Mouse (Mus musculus): ENCODE measurements around the gene Slc35g3.
"Not testable (repeated sequence)": the region's sequence is repeated elsewhere in the genome, so short reads cannot be mapped to it uniquely, and the experiment has no call there.

Gene Slc35g3

DNA sequence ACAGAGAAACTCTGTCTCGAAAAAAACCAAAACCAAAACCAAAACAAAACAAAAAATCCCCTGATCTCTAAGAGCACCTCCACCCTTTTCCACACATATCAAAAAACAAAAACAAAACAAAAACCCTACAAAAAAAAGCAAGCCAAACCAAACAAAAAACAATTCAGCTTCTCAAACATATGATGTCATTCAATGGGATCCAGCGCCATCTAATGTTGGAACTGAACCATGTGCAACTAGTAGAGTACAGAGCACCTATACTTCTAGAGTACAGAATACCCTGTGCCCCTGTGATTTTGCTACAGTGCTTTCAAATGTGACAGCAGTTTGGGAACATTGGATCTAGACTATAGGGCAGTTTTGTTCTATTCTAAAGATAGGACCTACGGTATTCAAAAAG lies 7.1 kb downstream of the Slc35g3 start:
- peak; percentile 66 for DNase-seq (ENCODE audit: low spot score)

DNA sequence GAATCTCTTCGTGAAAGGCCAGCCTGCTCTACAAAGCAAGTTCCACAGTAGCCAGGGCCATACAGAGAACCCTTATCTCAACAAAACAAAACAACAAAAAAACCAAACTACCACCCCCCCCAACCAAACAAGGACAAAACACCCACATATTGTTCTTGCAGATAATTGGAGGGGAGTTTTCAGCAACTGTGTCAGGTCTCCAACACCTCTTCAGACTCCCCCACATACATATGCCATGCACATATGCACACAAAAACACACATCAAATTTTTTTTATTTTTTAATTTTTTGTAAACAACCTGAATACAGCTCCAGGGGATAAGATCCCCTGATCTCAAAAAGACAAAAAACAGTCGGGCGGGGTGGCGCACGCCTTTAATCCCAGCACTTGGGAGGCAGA lies 7.5 kb downstream of the Slc35g3 start:
- no peak for DNase-seq (ENCODE audit: low spot score)

DNA sequence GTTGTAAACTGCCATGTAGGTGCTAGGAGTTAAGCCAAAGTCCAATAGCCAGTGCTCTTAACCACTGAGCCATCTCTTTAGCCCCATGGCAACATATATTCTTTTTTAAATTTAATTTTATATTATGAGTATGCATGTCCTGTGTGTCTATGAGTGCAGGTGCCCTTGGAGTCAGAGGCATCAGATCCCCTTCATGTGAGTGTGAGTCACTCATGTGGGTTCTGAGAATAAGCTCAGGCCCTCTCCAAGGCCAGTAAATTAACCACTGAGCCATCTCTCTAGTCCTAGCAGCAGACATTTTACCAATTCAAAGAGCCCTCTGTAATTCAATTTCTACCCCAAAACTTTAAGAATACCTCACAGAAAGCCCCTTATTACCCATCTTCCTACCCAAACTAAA lies 9.1 kb downstream of the Slc35g3 start:
- DNase-seq (ENCODE audit: low spot score): no peak

DNA sequence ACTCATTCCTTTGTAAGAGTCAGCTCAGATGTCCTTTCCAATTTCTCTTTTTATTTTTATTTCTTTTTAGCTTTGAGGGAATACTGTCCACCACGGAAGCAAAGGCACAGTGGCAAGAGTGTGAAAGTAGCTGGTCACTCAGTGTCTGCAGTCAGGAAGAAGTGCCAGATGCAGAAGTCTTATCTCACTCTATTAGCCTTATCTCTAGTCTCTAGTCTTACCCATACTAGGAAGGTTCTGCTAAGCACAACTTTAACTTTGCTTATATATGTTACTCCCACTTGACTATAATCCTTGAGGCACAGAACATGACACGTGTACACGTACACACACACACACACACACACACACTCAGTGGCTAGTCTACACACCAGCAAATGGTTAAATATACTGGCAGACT lies 10.1 kb downstream of the Slc35g3 start:
- no peak for DNase-seq (ENCODE audit: low spot score)

DNA sequence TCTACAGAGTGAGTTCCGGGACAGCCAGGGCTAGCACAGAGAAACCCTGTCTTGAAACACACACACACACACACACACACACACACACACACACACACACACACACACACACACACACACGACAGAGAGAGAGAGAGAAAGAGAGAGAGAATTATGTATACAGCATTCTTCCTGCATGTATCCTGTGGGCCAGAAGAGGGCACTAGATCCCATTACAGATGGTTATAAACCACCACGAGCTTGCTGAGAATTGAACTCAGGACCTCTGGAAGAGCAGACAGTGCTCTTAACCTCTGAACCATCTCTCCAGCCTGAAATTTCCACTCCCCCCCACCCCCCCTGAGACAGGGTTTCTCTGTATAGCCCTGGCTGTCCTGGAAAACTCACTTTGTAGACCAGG lies 30.4 kb downstream of the Slc35g3 start:
- not testable (repeated sequence) for DNase-seq (ENCODE audit: low spot score)

DNA sequence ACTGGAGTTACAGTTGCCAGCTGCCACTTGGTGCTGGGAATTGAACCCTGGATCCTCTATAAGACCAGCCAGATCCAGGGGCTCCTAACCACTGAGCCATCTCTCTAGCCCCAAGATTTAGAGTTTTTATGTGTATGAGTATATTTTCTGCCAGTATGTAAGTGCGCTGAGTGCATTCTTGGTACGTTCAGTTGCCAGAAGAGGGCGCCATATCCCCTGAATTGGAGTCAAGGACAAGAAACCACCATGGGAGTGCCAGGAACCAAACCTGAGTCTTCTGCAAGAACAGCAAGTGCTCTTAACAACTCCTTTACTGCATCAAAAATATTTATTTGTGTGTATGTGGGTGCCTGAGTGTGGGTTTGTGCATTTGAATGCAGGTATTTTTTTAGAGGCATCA lies 32.7 kb downstream of the Slc35g3 start:
- peak; percentile 64 for DNase-seq (ENCODE audit: low spot score)

DNA sequence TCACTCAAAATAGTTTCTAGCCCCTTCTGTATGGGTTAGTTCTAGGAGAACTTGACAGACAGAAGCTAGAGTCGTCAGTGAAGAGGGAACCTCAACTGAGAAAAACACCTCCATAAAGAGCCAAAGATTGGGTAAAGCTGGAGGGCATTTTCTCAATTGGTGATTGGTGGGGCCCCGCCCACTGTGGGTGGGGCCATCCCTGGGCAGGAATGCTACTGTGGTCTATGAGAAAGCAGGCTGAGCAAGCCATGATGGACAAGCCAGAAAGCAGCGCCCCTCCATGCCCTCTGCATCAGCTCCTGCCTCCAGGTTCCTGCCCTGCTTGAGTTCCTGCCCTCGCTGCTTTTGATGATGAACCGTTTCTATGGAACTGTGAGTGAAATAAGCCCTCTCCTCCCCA lies 35.8 kb downstream of the Slc35g3 start:
- no peak for DNase-seq (ENCODE audit: low spot score)

DNA sequence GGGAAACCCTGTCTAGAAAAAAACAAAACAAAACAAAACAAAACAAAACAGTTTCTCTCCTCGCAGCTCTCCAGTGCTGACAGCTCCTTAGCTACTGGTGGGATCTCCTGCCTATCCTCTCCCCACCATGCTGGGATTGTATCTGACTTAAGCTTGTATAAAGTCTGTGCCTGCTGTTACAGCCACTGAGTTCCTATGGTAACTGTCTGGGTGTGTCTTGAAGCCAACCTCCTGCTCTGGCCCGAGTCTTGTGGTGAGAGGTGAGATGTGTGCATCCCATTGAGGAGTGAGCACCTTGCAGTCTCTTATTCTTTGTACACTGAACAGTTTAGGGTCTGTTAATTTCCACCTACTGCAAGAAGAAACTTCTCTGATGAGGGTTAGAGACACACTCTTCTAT lies 38.7 kb downstream of the Slc35g3 start:
- DNase-seq (ENCODE audit: low spot score): no peak

DNA sequence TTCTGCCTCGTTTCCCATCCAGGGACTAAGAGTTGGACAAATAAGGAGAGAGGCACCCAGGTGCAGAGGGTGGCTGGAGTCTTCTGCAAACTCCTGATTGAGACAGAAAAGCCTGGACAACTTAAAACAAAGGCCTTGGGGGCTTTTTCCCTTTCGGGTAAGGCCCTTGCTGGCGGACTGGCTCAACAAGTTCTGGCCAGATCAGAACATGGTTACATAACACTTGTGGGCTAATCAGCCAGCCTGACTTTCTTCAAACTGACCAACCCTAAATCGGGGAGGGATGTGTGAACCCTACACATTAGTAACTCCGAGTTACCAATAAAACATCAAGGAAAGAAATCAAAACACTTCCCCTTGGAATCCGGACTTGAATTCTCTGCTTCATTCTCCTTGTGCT lies 40.9 kb downstream of the Slc35g3 start:
- DNase-seq (ENCODE audit: low spot score): no peak

DNA sequence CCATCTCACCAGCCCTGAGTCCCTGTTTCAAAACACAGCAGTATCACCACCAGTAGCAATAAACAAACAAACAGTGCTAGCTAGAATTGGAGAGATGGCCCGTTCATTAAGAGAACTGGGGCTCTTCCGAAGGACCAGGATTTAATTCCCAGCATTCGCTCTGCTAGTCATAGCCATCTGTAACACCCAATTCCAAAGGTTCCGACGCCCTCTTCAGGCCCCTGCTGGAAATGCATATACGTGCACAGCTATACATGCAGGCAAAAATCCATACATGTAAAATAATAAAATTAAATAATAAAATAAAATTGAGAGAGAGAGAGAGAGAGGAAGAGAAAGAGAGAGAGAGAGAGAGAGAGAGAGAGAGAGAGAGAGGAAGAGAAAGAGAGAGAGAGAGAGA lies 42.3 kb downstream of the Slc35g3 start:
- DNase-seq (ENCODE audit: low spot score): no peak

DNA sequence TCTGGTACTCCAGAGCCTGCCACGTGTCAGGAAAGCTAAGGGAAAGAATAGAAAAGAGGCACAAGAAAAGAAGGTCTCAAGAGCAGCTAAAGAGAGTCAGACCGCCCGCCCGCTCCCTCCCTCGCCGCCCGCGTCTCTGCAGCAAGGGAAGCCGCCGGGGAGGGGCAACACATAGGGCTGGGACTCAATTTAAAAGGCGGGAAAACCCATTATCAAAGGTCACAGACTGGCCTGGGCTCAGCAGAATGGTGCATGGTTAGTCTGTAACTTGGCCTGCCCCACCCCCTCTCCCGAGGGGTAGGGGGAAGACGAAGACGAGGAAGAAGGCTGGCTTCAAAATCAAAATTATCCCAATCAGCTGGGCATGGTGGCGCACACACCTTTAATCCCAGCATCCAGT lies 43.1 kb downstream of the Slc35g3 start:
- DNase-seq (ENCODE audit: low spot score): no peak

DNA sequence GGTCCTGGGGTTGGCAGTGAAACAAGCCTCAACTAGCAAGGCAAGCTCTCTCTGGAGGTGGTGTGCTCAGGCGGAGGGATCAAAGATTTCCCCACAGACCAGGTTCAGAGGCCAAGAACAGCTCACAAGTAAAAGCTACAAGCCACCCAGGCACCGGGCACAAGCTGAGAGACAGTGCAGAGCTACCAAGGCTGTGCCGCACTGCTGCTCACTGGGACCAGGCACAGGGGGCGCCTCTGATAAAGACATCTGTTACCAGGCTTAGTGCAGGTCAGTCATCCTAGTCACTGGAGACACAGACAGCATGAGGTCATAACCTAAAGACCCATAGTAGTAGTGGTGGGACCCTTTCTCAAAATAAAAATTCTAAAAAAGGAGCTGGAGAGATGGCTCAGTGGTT lies 44.8 kb downstream of the Slc35g3 start:
- no peak for DNase-seq (ENCODE audit: low spot score)

DNA sequence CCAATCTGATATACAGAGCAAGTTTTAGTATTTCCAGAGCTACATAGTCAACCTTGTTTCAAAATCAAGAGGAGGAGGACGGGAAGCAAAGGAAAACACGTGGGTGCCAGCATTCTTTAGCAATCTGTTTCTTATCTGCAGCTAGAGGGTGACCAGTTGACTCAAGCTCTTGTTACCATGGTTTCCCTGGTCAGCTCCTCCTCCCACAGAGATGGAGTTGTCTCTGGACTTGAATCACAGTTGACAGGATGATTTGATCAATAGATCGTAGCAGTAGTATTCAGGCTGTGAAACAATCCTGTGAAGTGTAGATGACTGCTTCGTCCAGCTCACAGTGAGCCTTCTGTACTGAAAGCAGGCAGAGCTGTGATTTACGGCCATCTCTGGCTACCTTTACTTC lies 45.8 kb downstream of the Slc35g3 start:
- DNase-seq (ENCODE audit: low spot score): no peak

DNA sequence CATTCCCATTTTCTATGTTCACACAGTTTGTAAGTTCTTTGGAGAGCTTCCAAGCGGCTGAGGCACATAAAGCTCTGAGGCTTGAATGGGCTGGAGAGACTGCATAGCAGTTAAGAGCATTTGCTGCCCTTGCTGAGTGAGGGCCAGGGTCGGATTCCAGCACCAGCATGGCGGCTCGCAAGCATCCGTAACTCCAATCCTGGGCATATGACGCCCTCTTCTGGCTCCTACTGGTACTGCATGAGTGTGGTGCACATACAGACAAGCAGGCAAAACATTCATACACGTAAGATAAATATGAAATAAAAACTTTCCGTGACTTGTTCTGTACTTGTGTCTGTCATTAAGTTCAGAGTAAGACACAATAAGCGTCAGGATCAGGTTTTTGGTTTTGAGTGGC lies 46.3 kb downstream of the Slc35g3 start:
- DNase-seq (ENCODE audit: low spot score): no peak

DNA sequence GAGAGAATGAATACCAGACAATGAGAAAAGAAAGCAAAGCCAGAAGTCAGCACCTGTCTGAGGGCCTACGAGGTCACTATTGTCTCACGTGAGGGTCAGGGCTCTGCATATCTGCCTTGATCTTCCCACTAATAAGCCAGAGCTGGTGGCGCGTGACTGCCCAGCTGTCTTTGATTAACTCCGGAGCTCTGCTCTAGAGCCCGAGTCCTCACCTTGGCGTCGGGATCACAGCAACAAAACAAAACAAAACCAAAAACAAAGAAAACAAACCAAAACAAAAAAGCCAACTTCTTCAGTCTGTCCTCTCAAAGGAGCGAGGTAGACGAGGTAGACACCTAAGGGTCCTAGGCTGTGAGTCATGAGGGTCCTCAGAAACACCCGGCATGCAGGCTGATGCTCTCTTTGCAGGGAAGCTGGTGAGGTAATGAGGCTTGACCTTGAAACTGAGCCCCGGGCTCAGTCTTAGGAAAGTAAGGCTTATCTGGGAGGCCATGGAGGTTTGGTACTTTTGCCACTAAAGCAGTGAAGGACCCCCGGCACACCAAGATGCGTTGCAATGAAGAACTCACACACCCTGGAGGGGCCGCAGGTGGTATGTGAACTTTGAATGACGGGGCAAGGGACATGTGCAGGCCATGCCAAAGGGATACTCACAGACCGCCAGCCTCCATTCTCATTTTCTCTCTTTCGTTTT lies 47.0 kb downstream of the Slc35g3 start:
- no peak for DNase-seq (ENCODE audit: low spot score)

DNA sequence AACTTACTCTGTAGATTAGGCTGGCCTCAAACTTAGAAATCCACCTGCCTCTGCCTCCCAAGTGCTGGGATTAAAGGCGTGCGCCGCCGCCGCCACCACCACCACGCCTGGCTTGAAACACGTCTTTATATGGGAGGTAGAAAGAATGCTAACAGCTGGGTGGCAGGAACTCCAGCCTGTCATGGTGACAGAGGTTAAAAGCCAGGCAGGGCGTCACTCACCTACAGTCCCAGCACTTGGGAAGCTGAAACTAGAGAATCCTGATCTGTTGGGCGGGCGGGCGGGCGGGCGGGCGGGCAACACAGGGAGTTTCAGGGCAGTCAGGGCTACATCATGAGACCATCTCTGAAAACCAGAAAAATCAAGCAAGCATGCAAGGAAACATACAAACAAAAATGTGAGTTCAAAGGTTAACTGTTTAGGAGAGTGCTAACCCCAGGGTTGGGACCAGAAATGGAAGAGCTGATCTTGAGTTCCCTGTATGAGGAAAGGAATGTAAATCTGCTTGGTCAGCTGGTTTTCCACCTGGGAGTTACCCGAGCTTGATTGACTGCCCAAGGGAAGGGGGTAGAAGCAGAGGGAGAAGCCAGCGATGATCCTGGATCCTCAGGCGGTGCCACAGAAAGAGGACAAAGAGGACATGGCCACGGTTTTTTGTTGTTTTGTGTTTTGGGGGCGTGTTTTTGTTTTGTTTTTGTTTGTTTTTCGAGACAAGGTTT lies 48.7 kb downstream of the Slc35g3 start:
- no peak for DNase-seq (ENCODE audit: low spot score)

DNA sequence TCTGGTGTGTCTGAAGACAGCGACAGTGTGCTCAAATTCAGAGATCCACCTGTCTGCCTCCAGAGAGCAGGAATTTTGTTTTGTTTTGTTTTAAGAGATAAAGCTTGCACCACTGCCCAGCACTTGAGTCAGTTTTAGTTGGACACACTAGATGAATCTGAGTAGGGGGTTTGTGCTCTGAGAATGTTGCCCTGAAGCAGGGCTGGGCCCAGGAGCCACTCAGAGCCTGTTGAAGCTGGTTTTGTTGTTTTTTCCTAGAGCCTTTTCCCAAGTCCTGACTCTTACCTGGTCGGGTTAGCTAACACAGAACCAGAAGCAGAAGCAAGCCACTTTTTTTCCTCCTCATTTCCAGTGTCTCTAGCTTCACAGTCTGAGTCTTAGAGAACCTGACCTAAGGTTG lies 50.7 kb downstream of the Slc35g3 start:
- no peak for DNase-seq (ENCODE audit: low spot score)

DNA sequence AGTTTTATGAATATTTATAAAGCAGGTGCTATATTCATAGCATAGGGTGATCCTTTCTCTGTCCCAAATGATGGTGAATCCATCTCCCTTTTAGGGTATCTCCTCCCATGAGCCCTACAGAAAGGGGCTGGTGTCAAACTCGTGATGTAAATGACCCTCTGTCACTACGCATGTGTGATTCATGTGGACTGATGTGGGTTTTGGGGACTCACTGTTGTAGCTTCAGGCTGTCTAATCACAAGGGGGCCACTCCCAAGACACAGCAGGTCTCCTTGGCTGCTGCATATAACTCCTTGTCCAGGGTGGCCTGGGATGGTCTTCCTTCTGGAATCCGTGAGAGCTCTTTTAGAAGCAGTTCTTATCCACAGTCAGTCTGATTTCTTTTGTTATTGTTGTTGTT lies 51.3 kb downstream of the Slc35g3 start:
- no peak for DNase-seq (ENCODE audit: low spot score)

Measured in T-cell, adult 2 months (primary cell).